Mouse (Mus musculus) layer of hippocampus, adult 9-10 months (tissue): Measurements from ENCODE around the gene Itgal.
"Not testable (repeated sequence)": the region's sequence is repeated elsewhere in the genome, so short reads cannot be mapped to it uniquely, and the experiment has no call there.

Experiments
- DNase-seq: peaks from one replicate; pipeline ENCODE4 v3.0.0; 2022; ENCODE audit warnings: low spot score

Gene Itgal

DNA sequence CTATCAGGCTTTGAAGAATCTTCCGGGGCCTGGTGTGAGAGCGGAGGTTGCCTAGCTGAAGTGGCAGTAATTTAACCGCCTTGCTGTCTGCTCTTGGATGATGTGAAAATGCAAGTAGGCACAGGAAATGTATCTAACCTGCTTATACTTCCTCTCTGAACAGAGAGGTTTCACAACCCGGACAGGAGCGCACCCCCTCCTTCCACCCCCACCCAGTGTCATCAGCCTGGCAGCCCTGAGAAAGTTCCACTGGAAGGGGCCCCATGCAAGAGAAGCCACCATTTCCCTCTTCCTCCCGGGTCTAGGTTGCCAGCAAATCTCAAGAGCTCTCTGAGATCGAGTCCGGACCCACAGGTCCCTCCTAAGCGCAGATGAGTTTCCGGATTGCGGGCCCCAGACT lies at the start of gene Itgal:
Gene Itgal, plus strand, starts transcription at position 163 of the 400 bp plus-strand sequence.
- DNase-seq: no peak

DNA sequence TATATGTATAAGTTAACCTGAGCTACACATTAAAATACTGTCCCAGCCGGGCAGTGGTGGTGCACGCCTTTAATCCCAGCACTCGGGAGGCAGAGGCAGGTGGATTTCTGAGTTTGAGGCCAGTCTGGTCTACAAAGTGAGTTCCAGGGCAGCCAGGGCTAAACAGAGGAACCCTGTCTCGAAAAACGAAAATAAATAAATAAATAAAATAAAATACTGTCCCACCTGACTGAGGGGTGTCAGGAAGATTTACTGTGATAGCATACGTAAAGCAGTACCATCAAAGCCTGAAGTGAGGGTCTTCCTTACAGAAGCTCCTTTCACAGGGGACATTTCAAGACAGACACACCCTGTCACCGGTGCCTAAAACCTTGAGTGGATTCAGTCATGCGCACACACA lies 45.5 kb upstream of the Itgal start:
- not testable (repeated sequence) for DNase-seq

DNA sequence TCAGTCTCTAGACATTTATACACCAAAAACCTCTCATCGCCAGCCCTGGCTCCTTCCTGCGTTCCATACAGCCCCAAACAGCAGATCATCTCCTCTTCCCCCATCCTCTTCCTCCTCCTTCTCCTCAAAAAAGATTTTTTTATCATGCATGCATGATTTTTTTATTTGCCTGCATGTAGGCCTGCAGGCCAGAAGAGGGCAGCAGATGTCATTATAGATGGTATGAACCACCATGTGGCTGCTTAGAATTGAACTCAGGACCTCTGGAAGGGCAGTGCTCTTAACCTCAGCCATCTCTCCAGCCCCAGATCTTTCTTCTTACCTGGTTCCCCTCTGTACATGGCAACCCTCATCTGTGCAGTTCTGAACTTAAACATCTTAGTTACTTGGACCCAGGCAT lies 43.6 kb upstream of the Itgal start:
- no peak for DNase-seq

- DNase-seq: no peak
These were observed 42.7 kb upstream of the Itgal start for GRCm38 (mm10) chr7:127253341-127253740.

- DNase-seq: peak; percentile 69
These were observed 42.0 kb upstream of the Itgal start for GRCm38 (mm10) chr7:127253821-127254769.

DNA sequence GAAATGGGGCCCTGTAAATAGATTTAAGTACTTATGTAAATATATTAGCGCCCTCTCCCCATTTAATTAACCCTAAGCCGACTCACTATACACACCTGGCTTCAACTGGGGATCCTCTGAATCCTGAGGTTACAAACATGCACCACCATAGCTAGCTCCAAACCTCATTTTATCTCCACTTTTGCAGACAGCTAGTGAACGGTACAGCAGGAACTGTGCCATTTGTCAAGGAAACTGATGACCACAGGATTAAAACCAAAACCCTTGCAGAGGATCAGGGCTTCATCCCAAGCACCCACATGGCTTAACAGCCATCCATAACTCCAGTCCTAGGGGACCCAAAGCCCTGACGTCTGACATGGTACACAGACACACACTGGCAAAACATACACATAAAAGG lies 41.1 kb upstream of the Itgal start:
- DNase-seq: no peak

GRCm38 (mm10) chr7:127255965-127256364 lies 40.1 kb upstream of the Itgal start:
- no peak for DNase-seq

DNA sequence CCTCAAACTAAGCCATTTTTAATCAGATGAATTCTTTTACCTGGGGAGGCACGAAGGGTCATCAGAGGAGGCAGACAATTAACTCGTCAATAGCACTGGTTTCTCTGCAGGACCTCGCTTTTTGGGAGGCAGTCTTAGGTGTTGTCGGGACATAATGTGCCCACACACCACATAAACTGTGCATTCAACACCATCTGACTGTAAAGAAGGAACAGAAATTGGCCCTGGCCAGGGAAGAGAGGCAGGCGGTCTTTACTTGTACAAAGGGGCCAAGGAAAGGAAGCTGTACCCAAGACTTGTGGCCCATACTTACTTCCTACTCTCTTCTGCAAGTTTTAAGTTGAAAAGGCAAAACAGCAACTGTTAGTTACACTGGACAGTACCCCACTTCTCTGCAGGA lies 39.5 kb upstream of the Itgal start:
- DNase-seq: no peak

DNA sequence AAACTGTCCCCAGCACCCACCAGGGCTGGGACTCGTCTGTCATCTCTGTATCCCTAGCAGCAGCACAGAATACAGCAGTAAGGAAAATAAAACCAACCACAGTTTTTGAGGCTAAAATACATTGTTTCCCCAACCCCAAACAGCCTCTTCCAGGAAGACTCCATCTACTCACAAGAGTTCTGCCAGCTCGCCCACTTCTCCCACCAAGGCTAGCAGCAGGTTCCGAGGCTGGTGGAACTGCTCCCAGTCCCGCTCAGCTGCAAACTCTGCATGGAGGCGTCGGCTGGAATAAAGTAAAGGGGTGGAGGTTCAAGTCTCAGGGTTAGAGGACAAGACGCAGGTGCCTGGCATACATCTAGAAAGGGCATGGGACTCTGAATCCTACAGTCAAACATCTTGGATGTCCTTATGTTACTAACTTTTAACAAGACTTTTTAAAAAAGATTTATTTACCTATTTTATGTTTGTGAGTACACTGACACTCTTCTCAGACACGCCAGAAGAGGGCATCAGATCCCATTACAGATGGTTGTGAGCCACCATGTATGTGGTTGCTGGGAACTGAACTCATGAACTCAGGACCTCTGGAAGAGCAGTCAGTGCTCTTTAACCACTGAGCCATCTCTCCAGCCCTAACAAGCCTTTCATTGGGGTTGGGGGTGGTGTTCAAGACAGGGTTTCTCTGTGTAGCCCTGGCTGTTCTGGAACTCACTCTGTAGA lies 36.7 kb upstream of the Itgal start:
- DNase-seq: no peak

DNA sequence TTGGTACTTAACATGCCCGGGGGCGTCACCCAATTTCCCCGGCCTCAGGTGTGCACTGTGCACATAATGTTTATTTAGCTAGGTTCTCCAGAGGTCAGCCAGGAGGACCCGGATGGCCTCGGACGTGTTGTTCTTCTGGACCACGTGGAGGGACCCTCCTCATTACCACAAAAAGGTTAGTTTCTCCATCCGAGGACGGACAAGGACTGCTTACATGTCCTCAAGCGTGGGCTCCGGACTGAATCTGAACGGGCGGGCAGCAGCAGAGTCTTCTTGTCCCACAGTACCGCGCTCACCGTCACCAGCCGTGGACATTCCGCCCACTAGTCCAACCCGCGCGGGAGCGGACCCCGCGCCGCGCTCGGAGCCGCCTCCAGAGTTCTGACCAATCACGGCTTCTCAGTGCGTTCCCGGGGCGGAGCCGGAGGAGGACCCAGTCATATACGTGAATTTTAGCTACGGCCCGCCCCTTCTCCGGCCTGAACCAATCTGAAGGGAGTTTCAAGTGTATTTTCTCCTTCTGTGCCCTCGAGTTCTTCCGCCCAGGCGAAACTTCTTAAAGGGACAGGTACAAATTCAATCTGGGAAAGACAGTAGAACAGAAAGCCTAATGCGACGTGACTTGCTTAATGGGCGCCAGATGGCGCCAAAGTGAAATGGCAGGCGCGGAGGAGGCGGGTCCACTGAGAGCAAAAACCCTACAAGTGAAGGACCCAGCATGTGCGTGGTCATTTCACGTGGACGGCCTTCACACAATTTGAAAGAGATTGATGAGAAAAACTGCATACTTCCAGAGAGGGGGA lies 35.5 kb upstream of the Itgal start, which contains the start of gene Dctpp1:
Gene Dctpp1, minus strand, starts transcription at position 401 of the 803 bp plus-strand sequence.
- peak; percentile 99 for DNase-seq

- no peak for DNase-seq
These were observed 33.7 kb upstream of the Itgal start for GRCm38 (mm10) chr7:127262218-127262961.

DNA sequence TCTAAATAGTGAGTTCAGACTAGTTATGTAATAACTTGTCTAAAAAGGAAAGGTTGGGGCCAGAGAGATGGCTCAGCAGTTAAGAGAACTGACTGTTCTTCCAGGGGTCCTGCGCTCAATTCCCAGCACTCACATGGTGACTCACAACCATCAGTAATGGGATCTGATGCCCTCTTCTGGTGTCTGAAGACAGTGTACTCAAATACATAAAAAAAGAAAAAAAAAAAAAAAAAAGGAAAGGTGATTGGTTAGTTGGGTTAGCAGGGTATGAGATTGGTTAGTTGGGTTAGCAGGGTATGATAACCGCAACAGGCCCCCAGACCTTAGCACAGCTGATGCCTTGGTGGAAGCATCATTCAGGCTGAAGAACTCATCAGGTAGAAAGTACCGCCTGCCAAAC lies 32.5 kb upstream of the Itgal start:
- no peak for DNase-seq

DNA sequence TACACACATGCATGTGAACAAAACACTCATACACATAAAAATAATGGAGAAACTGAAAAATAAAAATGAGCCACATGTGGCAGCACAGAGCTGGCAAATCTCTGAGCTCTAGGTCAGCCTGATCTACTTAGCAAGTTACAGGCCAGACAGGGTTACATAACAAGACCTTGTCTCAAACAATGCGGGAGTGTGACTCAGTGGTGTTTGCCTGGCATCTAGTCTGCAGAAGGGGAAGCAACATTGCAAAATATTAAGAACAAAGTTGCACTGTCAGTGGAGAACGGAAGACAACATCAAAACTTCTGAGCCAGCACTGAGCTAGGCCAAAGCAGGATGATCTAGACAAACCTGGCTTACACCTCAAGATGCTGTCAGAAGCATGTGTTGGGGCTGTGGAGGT lies 25.8 kb upstream of the Itgal start:
- no peak for DNase-seq

DNA sequence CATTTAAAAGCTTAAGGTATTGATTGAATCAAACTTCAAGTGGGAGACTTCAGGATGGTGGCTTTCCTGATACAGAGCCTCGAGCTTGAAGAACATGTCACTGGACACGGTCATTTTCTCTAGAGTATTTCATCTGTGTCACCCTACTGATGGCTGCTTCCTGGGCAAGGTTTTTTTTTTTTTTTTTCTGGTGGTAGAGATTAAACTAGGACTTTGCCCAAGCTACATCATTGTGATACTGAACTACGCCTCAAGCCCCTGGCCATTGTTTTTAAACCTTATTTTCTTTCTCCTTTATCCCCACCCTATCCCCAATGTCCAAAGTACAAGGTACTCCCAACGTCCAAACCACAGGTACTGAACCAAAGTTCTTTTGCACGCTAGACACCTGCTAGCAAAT lies 25.4 kb upstream of the Itgal start:
- DNase-seq: no peak

GRCm38 (mm10) chr7:127271093-127271492 lies 25.0 kb upstream of the Itgal start:
- DNase-seq: no peak

GRCm38 (mm10) chr7:127272566-127272965 lies 23.5 kb upstream of the Itgal start:
- no peak for DNase-seq

- no peak for DNase-seq
These were observed 22.7 kb upstream of the Itgal start for GRCm38 (mm10) chr7:127273118-127273923.

DNA sequence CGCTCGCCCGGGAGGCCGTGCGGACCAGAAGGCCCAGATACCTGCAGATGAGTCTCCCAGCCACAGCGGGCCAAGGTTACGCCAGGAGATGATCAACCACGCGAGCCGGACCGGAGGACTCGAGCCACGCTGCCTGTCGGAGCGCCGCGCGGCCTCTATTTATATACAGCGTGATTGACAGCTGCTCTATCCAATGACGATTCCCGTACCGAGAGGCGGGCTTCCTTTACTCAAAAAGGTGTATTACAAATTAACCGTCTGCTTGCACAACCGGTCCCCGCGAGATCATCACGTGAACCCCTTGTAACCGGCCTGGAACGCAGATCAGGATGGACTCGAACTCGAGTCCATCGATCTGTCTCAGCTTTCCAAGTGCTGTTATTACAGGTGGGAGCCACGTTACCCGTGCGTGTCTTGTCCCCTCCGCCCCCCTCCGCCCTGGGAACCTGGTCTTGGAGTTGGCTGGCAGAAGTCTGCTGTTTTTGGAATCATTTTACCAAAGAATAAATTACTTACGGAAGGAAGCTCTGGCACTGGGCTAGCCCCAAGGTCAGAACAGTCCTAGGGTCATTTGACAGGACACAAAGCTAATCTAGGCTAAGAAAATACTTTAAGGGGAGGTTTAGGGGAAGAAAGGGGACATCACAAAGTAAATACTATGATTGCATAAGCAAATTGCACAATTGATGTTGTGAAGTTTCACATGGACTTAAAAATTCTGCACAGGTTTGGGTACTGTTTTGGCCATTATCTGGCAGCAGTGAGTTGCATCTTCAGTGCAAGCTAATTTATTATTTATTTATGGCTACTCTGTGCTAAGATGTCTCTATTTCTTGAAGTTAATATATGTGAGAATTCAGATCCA lies 21.9 kb upstream of the Itgal start, which contains the start of gene Sephs2:
Gene Sephs2, minus strand, starts transcription at position 131 of the 865 bp plus-strand sequence.
- DNase-seq: peak; percentile 99

DNA sequence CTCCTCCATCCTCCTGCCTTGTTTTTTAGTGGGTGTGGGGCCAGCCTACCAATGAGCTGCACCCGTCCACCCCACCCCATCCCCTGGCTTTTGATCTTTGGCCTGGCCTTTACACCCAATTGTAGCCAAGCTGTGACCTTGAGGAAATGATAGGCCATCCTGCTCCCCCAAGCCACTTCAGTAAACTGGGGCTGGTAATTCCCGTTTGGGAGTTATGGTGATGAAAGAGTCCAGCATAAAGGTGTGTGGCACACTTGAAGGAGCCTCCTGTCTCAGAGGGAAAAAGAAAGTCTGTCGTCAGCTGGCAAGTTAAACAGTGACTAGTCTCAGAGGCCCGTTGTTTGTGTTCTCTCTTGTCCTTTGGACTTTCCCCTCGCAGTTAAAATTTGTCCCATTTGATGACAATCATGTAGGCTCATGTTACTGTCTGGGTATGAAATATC lies 19.5 kb upstream of the Itgal start:
- no peak for DNase-seq
